Mouse (Mus musculus) MEL (cell line): Measurements from ENCODE around the gene Gm136.

Experiments used
- CTCF ChIP-seq, 3 experiments: IDR thresholded peaks in 2 of 3; conservative IDR thresholded peaks in 1 of 3; 2 replicates each; pipeline ENCODE4 v1.5.1; 2011 to 2012; ENCODE audit warnings: low read length in 3 of 3, low read depth in 2 of 3, mild to moderate bottlenecking in 2 of 3, improper control_type of control experiment in 1 of 3, inconsistent platforms in 1 of 3, mixed read lengths in 1 of 3, moderate library complexity in 1 of 3; ENCODE audit not compliant: control insufficient read depth in 1 of 3, insufficient read depth in 1 of 3, poor library complexity in 1 of 3, severe bottlenecking in 1 of 3
- EP300 ChIP-seq, 2 experiments: IDR thresholded peaks; 2 replicates each; pipeline ENCODE4 v1.6.1; 2011; ENCODE audit warnings: improper control_type of control experiment in 2 of 2, low read length in 2 of 2, low read depth in 1 of 2, mild to moderate bottlenecking in 1 of 2
- GATA1 ChIP-seq: IDR thresholded peaks from 2 replicates; pipeline ENCODE4 v1.6.1; 2011; ENCODE audit warnings: low read depth, low read length, improper control_type of control experiment
- NELFE ChIP-seq: IDR thresholded peaks from 2 replicates; pipeline ENCODE4 v1.6.1; 2011; ENCODE audit warnings: low read depth, low read length, improper control_type of control experiment
- RAD21 ChIP-seq: IDR thresholded peaks from 2 replicates; pipeline ENCODE4 v1.6.1; 2011; ENCODE audit warnings: mild to moderate bottlenecking, low read depth, low read length, improper control_type of control experiment
- USF1 ChIP-seq: IDR thresholded peaks from 2 replicates; pipeline ENCODE4 v1.6.1; 2014; ENCODE audit warnings: low read depth, mild to moderate bottlenecking, inconsistent platforms, low read length, improper control_type of control experiment, moderate library complexity

GRCm38 (mm10) chr4:34796294-34796693 lies 40.2 kb upstream of the Gm136 start:
- TF ChIP-seq USF1 (no peak), EP300 (IDR thresholded peaks at IDR 0.05; ENCODE audit: low read depth in 1 of 2, low read length in 2 of 2) (no peak), GATA1 (no peak), RAD21 (no peak), CTCF (IDR thresholded peaks at IDR 0.05 in 2 of 3, conservative IDR thresholded peaks at IDR 0.05 in 1 of 3; ENCODE audit: control insufficient read depth in 1 of 3, insufficient read depth in 1 of 3, low read depth in 2 of 3, low read length in 3 of 3, poor library complexity in 1 of 3, severe bottlenecking in 1 of 3) (no peak), NELFE (no peak)
